Mouse (Mus musculus): ENCODE measurements around the gene Gm28047. TPM values are rescaled to one million over a fixed set of nuclear protein-coding genes. Genes with fewer than 3 reads are reported as not detected.
A peak's percentile ranks its signal among the peaks of the same experiment; 100 is the strongest.

Gene Gm28047
- polyA plus RNA-seq, 1 experiment from 2014 or later = not detected

- Histone ChIP-seq H3K4me2 (replicated peaks) (no peak within 1 kb of the TSS), H3K4me3 (no peak within 1 kb of the TSS), H3K36me3 (peaks cover 61% of the 10 kb centered on the region), H3K27me3 (no peaks in the 10 kb centered on the region), H3K9ac (no peak within 1 kb of the TSS), H3K9me3 (no peaks in the 10 kb centered on the region), H3K4me1 (no peaks in the 10 kb centered on the region), H3K27ac (0 out of 2 replicates have a peak within 1 kb of the TSS, but pooled peaks have one; percentile 2)
- no peak for ATAC-seq (ENCODE audit: insufficient number of reproducible peaks, insufficient read depth, low FRiP score, low TSS enrichment)
- WGBS = 88% methylated on average over 1 of the region's 1 CpGs
These were observed 121.4 kb downstream of the Gm28047 start, which contains the start of gene Gm10337 for GRCm38 (mm10) chr15:102503447-102503846. Gene Gm10337 (plus strand): TSS chr15:102503722.

- no peak for ATAC-seq (ENCODE audit: insufficient number of reproducible peaks, insufficient read depth, low FRiP score, low TSS enrichment)
- 73% methylated on average over 9 of the region's 9 CpGs for WGBS
- H3K36me3 ChIP-seq = peaks cover 65% of the 10 kb centered on the region
These were observed 122.5 kb downstream of the Gm28047 start for GRCm38 (mm10) chr15:102502254-102502840.

GRCm38 (mm10) chr15:102501084-102501814 is 123.6 kb downstream of the Gm28047 start:
- H3K36me3 ChIP-seq = peaks cover 71% of the 10 kb centered on the region
- no peak overlapping the region for H3K27ac ChIP-seq
- WGBS = 87% methylated on average over 19 of the region's 19 CpGs
- no peak overlapping the region for H3K4me3 ChIP-seq
- no peak overlapping the region for H3K4me2 ChIP-seq (replicated peaks)
- no peak overlapping the region for H3K9ac ChIP-seq
- no peak for ATAC-seq (ENCODE audit: insufficient number of reproducible peaks, insufficient read depth, low FRiP score, low TSS enrichment)
- H3K9me3 ChIP-seq = no peaks in the 10 kb centered on the region
- no peaks in the 10 kb centered on the region for H3K27me3 ChIP-seq
- H3K4me1 ChIP-seq = no peaks in the 10 kb centered on the region

More at GRCm38 (mm10) chr15:102502254-102502840, 122.5 kb downstream of the Gm28047 start:
- Histone ChIP-seq H3K4me3 (no peak overlapping the region), H3K27ac (no peak overlapping the region), H3K4me1 (no peaks in the 10 kb centered on the region), H3K9ac (no peak overlapping the region), H3K9me3 (no peaks in the 10 kb centered on the region), H3K4me2 (replicated peaks) (no peak overlapping the region), H3K27me3 (no peaks in the 10 kb centered on the region)

- 89% methylated on average over 5 of the region's 5 CpGs for WGBS
- Histone ChIP-seq H3K9me3 (no peaks in the 10 kb centered on the region), H3K4me2 (replicated peaks) (no peak overlapping the region), H3K27ac (no peak overlapping the region), H3K27me3 (no peaks in the 10 kb centered on the region), H3K9ac (no peak overlapping the region), H3K4me3 (no peak overlapping the region), H3K4me1 (no peaks in the 10 kb centered on the region), H3K36me3 (peaks cover 79% of the 10 kb centered on the region)
- ATAC-seq (ENCODE audit: insufficient number of reproducible peaks, insufficient read depth, low FRiP score, low TSS enrichment) = no peak
These were observed 124.4 kb downstream of the Gm28047 start for GRCm38 (mm10) chr15:102500479-102500878.

GRCm38 (mm10) chr15:102499851-102500250 is 125.0 kb downstream of the Gm28047 start:
- WGBS = 92% methylated on average over 6 of the region's 6 CpGs
- no peak overlapping the region for H3K27ac ChIP-seq
- no peak for ATAC-seq (ENCODE audit: insufficient number of reproducible peaks, insufficient read depth, low FRiP score, low TSS enrichment)
- peaks cover 81% of the 10 kb centered on the region for H3K36me3 ChIP-seq
- H3K9me3 ChIP-seq = no peaks in the 10 kb centered on the region
- H3K9ac ChIP-seq = no peak overlapping the region
- no peaks in the 10 kb centered on the region for H3K4me1 ChIP-seq
- no peak overlapping the region for H3K4me3 ChIP-seq
- no peaks in the 10 kb centered on the region for H3K27me3 ChIP-seq
- H3K4me2 ChIP-seq (replicated peaks) = no peak overlapping the region

GRCm38 (mm10) chr15:102499370-102499769 is 125.5 kb downstream of the Gm28047 start:
- Histone ChIP-seq H3K36me3 (peaks cover 81% of the 10 kb centered on the region), H3K9ac (no peak overlapping the region), H3K27me3 (no peaks in the 10 kb centered on the region), H3K4me1 (no peaks in the 10 kb centered on the region), H3K4me3 (no peak overlapping the region), H3K4me2 (replicated peaks) (no peak overlapping the region), H3K27ac (no peak overlapping the region), H3K9me3 (no peaks in the 10 kb centered on the region)
- no peak for ATAC-seq (ENCODE audit: insufficient number of reproducible peaks, insufficient read depth, low FRiP score, low TSS enrichment)
- WGBS = 79% methylated on average over 3 of the region's 3 CpGs

GRCm38 (mm10) chr15:102498322-102498721 is 126.5 kb downstream of the Gm28047 start:
- H3K27me3 ChIP-seq = no peaks in the 10 kb centered on the region
- no peaks in the 10 kb centered on the region for H3K4me1 ChIP-seq
- H3K4me2 ChIP-seq (replicated peaks) = no peak overlapping the region
- peaks cover 80% of the 10 kb centered on the region for H3K36me3 ChIP-seq
- H3K27ac ChIP-seq = no peak overlapping the region
- 94% methylated on average over 3 of the region's 3 CpGs for WGBS
- H3K9me3 ChIP-seq = no peaks in the 10 kb centered on the region
- no peak for ATAC-seq (ENCODE audit: insufficient number of reproducible peaks, insufficient read depth, low FRiP score, low TSS enrichment)
- H3K4me3 ChIP-seq = no peak overlapping the region
- H3K9ac ChIP-seq = no peak overlapping the region

- Histone ChIP-seq H3K4me1 (no peaks in the 10 kb centered on the region), H3K27me3 (no peaks in the 10 kb centered on the region), H3K36me3 (peaks cover 83% of the 10 kb centered on the region), H3K27ac (no peak overlapping the region), H3K9me3 (no peaks in the 10 kb centered on the region), H3K4me2 (replicated peaks) (no peak overlapping the region), H3K4me3 (no peak overlapping the region), H3K9ac (no peak overlapping the region)
- WGBS = 66% methylated on average over 1 of the region's 1 CpGs
- ATAC-seq (ENCODE audit: insufficient number of reproducible peaks, insufficient read depth, low FRiP score, low TSS enrichment) = no peak
These were observed 137.2 kb downstream of the Gm28047 start for GRCm38 (mm10) chr15:102487664-102488063.

GRCm38 (mm10) chr15:102485853-102486252 is 139.0 kb downstream of the Gm28047 start:
- H3K4me1 ChIP-seq = no peaks in the 10 kb centered on the region
- no peaks in the 10 kb centered on the region for H3K27me3 ChIP-seq
- 90% methylated on average over 12 of the region's 12 CpGs for WGBS
- no peaks in the 10 kb centered on the region for H3K9me3 ChIP-seq
- H3K4me3 ChIP-seq = no peak overlapping the region
- no peak overlapping the region for H3K9ac ChIP-seq
- H3K27ac ChIP-seq = no peak overlapping the region
- no peak overlapping the region for H3K4me2 ChIP-seq (replicated peaks)
- ATAC-seq (ENCODE audit: insufficient number of reproducible peaks, insufficient read depth, low FRiP score, low TSS enrichment) = no peak
- peaks cover 82% of the 10 kb centered on the region for H3K36me3 ChIP-seq

GRCm38 (mm10) chr15:102483136-102483535 is 141.7 kb downstream of the Gm28047 start:
- H3K36me3 ChIP-seq = peaks cover 76% of the 10 kb centered on the region
- 89% methylated on average over 3 of the region's 3 CpGs for WGBS

GRCm38 (mm10) chr15:102474520-102474919 is 150.3 kb downstream of the Gm28047 start:
- no peak for ATAC-seq (ENCODE audit: insufficient number of reproducible peaks, insufficient read depth, low FRiP score, low TSS enrichment)
- WGBS = 92% methylated on average over 2 of the region's 2 CpGs

More at GRCm38 (mm10) chr15:102483136-102483535, 141.7 kb downstream of the Gm28047 start:
- Histone ChIP-seq H3K9ac (no peak overlapping the region), H3K4me1 (no peaks in the 10 kb centered on the region), H3K9me3 (no peaks in the 10 kb centered on the region), H3K27me3 (no peaks in the 10 kb centered on the region), H3K4me2 (replicated peaks) (no peak overlapping the region), H3K4me3 (no peak overlapping the region), H3K27ac (no peak overlapping the region)
- ATAC-seq (ENCODE audit: insufficient number of reproducible peaks, insufficient read depth, low FRiP score, low TSS enrichment) = no peak

More at GRCm38 (mm10) chr15:102474520-102474919, 150.3 kb downstream of the Gm28047 start:
- Histone ChIP-seq H3K9me3 (no peaks in the 10 kb centered on the region), H3K27me3 (no peaks in the 10 kb centered on the region), H3K27ac (no peak overlapping the region), H3K4me2 (replicated peaks) (no peak overlapping the region), H3K4me3 (no peak overlapping the region), H3K36me3 (peaks cover 57% of the 10 kb centered on the region), H3K4me1 (peaks cover 12% of the 10 kb centered on the region; the same call in 1 of the 2 replicates), H3K9ac (no peak overlapping the region)
